Mouse (Mus musculus) monocyte, adult 5-6 weeks (primary cell): ENCODE measurements around the gene Phex. TPM values are rescaled to one million over a fixed set of nuclear protein-coding genes. Genes with fewer than 3 reads are reported as not detected.

Experiments used
- ATAC-seq: fragments of 153-309, 156-312 bp; replicated peaks from 2 replicates; pipeline ENCODE4 v1.8.0; 2017; ENCODE audit warnings: mild to moderate bottlenecking; ENCODE audit not compliant: low TSS enrichment, insufficient number of reproducible peaks, severe bottlenecking, poor library complexity, low FRiP score
- total RNA-seq: library from RNA; stranded (forward); fragments of 200-1000, 200-491, 200-594 nt; gene quantifications from 3 replicates; pipeline ENCODE4 v1.2.3, GENCODE M21; 2017

Gene Phex
- total RNA-seq, 1 experiment from 2014 or later, result not detected

GRCm38 (mm10) chrX:157324396-157324795, 90.7 kb downstream of the Phex start:
- no peak for ATAC-seq

DNA sequence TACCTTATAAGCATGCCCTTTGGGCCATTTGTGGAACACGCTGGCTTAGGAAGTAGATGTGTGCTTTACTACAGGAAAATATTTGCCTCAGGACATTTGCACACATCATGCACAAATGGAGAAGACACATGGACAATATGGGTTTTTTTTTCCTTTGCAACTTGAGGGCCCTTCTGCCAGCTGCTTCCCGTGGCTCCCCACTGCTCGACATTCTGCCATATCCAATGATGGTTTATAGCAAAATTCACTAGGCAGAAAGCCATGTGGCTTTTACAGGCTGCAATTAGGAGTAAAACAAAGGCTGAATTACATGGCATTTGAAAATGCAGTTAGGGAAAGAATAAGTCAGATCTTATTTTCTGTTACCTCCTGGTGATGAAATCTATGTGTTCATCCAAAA, 104.8 kb downstream of the Phex start:
- no peak for ATAC-seq

DNA sequence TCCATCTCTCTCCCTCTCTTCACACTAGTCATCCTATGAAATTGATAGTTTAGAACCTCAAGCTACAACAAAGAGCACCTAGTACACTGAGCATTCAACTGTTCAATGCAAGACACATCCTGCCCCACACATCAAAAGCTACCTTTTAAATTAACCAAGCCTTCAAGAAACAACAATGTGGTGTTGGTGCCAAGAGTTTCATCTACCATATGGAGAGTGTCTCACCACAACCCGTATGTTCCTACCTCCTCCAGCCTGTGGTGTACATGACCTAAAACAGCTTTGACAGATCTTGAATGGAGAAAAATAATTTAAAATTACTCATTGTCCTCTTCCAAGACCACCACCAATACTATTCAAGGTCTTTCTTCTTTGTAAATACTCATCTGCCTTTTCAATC, 106.9 kb downstream of the Phex start:
- ATAC-seq, result no peak

- no peak for ATAC-seq
Observed at GRCm38 (mm10) chrX:157307411-157307810, 107.7 kb downstream of the Phex start.

GRCm38 (mm10) chrX:157306796-157307405, 108.2 kb downstream of the Phex start:
- no peak for ATAC-seq

- ATAC-seq, result no peak
Observed at GRCm38 (mm10) chrX:157305852-157306232, 109.3 kb downstream of the Phex start.

GRCm38 (mm10) chrX:157305193-157305851, 109.8 kb downstream of the Phex start:
- no peak for ATAC-seq

DNA sequence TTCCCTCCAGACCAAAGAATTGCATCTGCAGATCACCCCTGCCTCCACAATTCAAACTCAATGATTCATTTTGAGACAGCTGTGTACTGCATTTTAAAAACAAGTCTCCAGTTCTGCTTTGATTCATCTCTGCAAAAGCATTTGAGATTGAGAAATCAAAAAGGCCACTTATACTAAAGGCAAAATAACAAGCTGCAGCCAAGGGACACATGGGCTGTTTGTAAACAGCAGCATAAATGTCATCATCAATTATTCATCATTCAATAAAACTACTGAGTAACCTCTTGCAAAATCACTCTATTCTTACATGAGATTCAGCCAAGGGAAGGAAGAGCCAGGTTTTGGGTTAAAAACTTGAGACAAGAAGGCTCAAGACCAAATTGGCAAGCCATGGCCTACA, 122.7 kb downstream of the Phex start:
- ATAC-seq, result no peak

DNA sequence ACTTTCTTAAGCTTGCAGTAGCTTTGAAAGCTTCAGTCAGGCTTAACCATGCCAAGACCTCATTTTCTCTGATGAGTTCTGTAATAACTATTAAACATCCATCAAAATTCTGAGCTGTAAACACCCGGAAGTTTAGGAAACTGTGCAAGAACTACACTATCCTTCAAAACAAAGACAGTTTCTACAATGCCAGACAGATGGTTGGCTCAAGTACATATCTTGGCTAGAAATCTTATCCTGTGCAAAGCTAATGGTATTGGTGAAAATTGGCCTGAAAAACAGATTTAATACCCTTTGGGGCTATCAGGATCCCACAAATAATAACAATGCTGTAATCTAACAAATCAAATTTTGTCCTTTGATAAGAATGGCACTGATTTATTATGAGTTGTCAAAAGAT, 138.5 kb downstream of the Phex start:
- ATAC-seq, result no peak

- ATAC-seq, result no peak
Observed at GRCm38 (mm10) chrX:157273291-157273690, 141.8 kb downstream of the Phex start.

GRCm38 (mm10) chrX:157271609-157272008, 143.5 kb downstream of the Phex start:
- ATAC-seq, result no peak

- no peak for ATAC-seq
Observed at GRCm38 (mm10) chrX:157269726-157270305, 145.3 kb downstream of the Phex start.

DNA sequence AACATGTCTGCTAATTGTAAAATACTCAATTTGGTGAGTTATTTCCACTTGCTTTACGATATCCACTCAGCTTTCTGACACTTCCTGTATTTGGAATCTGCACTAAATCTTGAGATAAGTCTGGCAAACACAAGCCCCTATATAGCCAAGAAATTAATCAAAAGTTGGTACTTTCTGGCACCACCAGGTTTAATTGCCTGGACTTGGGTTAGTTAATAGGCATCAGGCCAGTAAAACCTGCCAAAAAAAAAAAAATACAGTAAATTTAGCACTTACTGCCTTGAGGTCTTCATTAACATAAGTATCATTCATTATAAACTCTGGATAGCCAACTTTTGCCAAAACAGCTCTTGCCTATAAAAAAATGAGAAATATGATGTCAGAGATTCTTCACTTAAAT, 147.0 kb downstream of the Phex start:
- ATAC-seq, result no peak

GRCm38 (mm10) chrX:157202736-157203135, 212.4 kb downstream of the Phex start:
- ATAC-seq, result no peak

DNA sequence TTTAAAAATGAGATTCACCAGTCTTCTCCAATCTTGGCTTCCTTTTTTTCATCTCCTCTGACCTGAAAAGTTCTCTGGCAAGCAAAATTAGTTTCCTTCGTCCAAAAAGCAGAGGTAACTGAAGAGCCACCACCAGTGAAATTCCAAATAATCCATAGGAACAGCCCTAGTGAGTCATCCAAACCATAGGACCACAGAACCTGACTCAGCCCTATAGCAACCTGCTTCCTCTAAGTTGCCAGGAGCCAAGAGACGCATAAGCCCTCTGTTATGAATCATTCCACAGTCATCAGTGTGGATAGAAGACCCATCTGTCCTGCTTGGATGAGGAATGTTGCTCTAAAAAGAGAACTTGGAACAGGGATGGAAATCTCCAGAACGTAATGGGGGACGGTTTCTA, 230.9 kb downstream of the Phex start:
- no peak for ATAC-seq

GRCm38 (mm10) chrX:157180845-157181244, 234.3 kb downstream of the Phex start:
- ATAC-seq, result no peak

GRCm38 (mm10) chrX:157164142-157164541, 251.0 kb downstream of the Phex start:
- ATAC-seq, result no peak

DNA sequence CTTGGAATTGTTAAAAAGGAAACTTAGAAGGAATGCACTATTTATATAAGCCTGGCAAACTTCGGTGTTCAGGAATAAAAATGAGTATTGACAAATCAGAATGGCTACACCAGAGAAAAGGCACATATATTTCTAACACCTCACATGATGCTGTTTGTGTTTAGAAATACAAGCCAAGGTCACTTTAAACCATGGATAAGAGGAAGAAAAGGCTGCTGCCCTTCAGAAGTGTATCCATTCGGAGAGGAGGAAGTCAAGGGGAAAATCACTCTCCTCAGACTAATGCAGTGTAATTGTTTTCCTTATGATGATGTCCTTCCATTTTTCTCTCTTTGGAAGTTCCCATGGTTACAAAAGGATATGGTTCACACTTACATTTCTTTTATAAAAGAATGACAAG, 251.7 kb downstream of the Phex start:
- no peak for ATAC-seq

GRCm38 (mm10) chrX:157144675-157145074, 270.4 kb downstream of the Phex start:
- no peak for ATAC-seq

- no peak for ATAC-seq
Observed at GRCm38 (mm10) chrX:157139601-157140000, 275.5 kb downstream of the Phex start.
